Mouse (Mus musculus) layer of hippocampus, adult 8-10 months (tissue): ENCODE measurements around the gene Fzd7. TPM values are rescaled to one million over a fixed set of nuclear protein-coding genes. Genes with fewer than 3 reads are reported as not detected.

Experiments used
- DNase-seq, 2 experiments: peaks; one replicate each; pipeline ENCODE4 v3.0.0; 2022; ENCODE audit warnings: low spot score in 2 of 2
- total RNA-seq, 4 experiments: library from RNA; stranded (reverse); gene quantifications; 2 replicates each; pipeline ENCODE4 v1.2.4; 2022

The Fzd7 gene
- total RNA-seq, 4 experiments from 2014 or later, result 7.8 to 11.3 (median 9.3) TPM

DNA sequence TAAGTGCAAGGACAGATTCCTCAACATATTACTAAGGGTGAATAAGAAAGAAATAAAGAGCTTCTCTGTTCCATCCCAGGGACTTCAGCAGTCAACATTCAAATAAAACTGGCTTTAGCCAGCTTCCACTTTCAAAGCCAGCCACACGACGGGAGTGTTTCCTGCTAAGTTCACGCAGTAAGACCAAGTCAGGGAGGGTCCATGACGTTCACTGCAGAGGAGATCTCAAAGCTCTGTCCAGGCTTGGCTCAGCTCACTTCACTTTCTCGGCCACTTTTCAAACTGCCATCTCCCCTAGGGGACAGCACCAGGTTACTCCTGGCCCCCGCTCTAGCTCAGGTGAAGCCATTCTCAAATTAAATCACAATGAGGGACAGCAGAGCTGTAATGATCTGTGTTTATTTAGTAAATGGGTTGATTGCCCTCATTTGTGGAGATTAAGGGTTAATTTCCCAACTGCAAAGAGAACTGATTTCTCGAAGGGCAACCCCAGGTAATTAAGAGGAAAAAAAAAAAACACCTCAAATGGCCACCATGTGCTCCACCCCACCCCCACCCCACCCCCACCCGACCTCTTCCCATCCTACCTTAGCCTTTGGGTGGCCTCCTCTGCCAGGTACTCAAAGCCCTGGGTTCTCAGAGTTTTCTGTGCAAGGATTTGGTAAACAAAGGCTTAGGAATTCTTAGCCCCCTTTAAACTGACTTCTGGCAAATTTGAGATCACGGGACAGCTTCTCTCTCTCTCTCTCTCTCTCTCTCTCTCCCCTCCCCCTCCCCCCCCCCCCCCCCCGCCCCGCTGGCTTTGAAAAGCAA, 9.7 kb upstream of the Fzd7 start:
- no peak for DNase-seq

GRCm38 (mm10) chr1:59473181-59473555, 9.1 kb upstream of the Fzd7 start:
- no peak for DNase-seq

GRCm38 (mm10) chr1:59475618-59476017, 6.6 kb upstream of the Fzd7 start:
- DNase-seq, result no peak

DNA sequence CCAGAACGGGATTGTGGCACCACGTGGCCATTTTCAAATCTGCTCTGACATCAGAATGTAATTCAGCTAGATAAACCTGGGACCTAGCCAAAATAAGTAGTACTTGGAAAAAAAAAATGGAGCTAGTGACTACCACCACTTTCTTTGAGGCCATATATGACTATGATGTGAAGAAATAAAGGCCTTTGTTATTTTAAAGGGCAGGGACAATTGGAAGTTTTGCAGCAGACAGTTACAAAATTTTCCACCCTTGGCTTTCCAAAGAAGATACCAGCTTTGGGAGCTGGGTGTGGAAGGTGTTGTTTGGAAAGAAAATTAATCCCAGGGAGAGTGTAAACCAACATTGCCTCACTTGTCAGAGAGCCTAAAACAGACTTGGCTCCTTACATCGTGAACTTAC, 3.3 kb upstream of the Fzd7 start:
- no peak for DNase-seq

GRCm38 (mm10) chr1:59480821-59481455, 1.3 kb upstream of the Fzd7 start:
- no peak for DNase-seq

GRCm38 (mm10) chr1:59481456-59482291, 550 bp upstream of the Fzd7 start:
- DNase-seq, result peak; percentile 88 to 90

GRCm38 (mm10) chr1:59482696-59483520, 684 bp downstream of the Fzd7 start:
- peak in 1 of 2 experiments; percentile 24 for DNase-seq

DNA sequence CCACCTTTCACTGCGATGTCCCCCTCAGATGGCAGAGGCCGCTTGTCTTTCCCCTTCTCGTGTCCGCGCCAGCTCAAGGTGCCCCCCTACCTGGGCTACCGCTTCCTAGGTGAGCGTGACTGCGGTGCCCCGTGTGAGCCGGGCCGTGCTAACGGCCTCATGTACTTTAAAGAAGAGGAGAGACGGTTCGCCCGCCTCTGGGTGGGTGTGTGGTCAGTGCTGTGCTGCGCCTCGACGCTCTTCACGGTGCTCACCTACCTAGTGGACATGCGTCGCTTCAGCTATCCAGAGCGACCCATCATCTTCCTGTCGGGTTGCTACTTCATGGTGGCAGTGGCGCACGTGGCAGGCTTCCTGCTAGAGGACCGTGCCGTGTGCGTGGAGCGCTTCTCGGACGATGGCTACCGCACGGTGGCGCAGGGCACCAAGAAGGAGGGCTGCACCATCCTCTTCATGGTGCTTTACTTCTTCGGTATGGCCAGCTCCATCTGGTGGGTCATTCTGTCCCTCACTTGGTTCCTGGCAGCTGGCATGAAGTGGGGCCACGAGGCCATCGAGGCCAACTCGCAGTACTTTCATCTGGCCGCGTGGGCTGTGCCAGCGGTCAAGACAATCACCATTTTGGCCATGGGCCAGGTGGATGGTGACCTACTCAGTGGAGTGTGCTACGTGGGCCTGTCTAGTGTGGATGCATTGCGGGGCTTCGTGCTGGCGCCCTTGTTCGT, 1.5 kb downstream of the Fzd7 start:
- peak; percentile 33 to 72 for DNase-seq

GRCm38 (mm10) chr1:59484314-59484713, 2.1 kb downstream of the Fzd7 start:
- no peak for DNase-seq

- DNase-seq, result no peak
Measured at GRCm38 (mm10) chr1:59484791-59485785, 2.9 kb downstream of the Fzd7 start.

- no peak for DNase-seq
Measured at GRCm38 (mm10) chr1:59485803-59486202, 3.6 kb downstream of the Fzd7 start.

DNA sequence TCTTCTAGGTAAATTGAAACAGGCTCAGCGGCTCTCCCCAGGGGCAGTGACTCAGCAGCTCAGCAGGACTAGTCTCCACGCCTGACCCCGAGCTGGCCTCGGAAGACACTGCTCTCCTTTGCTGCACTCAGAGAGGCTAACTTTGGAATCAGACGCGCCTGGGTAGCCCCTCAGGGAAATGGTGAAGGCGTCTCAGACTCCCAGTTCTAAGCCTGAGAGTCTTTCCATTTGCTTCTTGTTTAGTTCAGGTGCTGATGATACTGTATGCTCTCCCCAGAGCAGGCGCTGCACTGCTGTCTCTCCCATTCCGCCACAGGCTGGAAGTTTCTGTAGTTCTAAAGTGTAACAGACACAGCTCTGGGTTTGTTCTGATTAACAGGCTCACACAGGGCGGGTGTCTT, 5.4 kb downstream of the Fzd7 start:
- no peak for DNase-seq

GRCm38 (mm10) chr1:59488481-59488880, 6.3 kb downstream of the Fzd7 start:
- no peak for DNase-seq

- no peak for DNase-seq
Measured at GRCm38 (mm10) chr1:59488991-59489390, 6.8 kb downstream of the Fzd7 start.

- no peak for DNase-seq
Measured at GRCm38 (mm10) chr1:59491517-59491916, 9.3 kb downstream of the Fzd7 start.

- no peak for DNase-seq
Measured at GRCm38 (mm10) chr1:59492432-59492831, 10.2 kb downstream of the Fzd7 start.

GRCm38 (mm10) chr1:59495970-59496369, 13.7 kb downstream of the Fzd7 start:
- no peak for DNase-seq

- DNase-seq, result no peak
Measured at GRCm38 (mm10) chr1:59497741-59498613, 15.8 kb downstream of the Fzd7 start.
